Mouse (Mus musculus): ENCODE measurements around the gene Prkcb.

The Prkcb gene

GRCm38 (mm10) chr7:122670442-122670872 lies 381.9 kb downstream of the Prkcb start, which contains the start of gene Cacng3:
TSS of gene Cacng3 (plus strand) at chr7:122670492.
- no peak for DNase-seq (ENCODE audit: low read depth, low spot score)

GRCm38 (mm10) chr7:122670873-122671641 lies 382.5 kb downstream of the Prkcb start:
- peak; percentile 18 for DNase-seq (ENCODE audit: low read depth, low spot score)

- no peak for DNase-seq (ENCODE audit: low read depth, low spot score)
Measured at GRCm38 (mm10) chr7:122672981-122673380, 384.4 kb downstream of the Prkcb start.

- DNase-seq (ENCODE audit: low read depth, low spot score), result no peak
Measured at GRCm38 (mm10) chr7:122675207-122675606, 386.7 kb downstream of the Prkcb start.

Data from brain, embryonic 18.5 days (tissue).